Comparison of ENCODE assay signal across 8 mouse cellular contexts in genomic region chr8:104442299-104443124, GRCm38 (mm10). TPM values are rescaled to one million over a fixed set of nuclear protein-coding genes. Genes with fewer than 3 reads are reported as not detected.
DNase-seq lines count a peak whose midpoint lies in the region; ATAC-seq and TF ChIP-seq lines count a peak whose summit lies in the region.

Gene Dync1li2 (minus strand): TSS chr8:104443047.

- peak within 1 kb of the TSS; percentile 86 for H3K4me2 ChIP-seq in lung, postnatal 0 days (replicated peaks; ENCODE audit: low read depth, low read length)

- H3K4me3 ChIP-seq in MEL (ENCODE audit: control insufficient read depth in 1 of 2, insufficient read depth in 1 of 2, low read depth in 2 of 2, low read length in 2 of 2), result peak within 1 kb of the TSS; percentile 45 to 84
- H3K4me3 ChIP-seq in cerebellum, adult 2 months (replicated peaks; ENCODE audit: insufficient read depth, low read depth, low read length), result peak within 1 kb of the TSS; percentile 66
- H3K4me3 ChIP-seq in lung, postnatal 0 days (ENCODE audit: low read depth, low read length), result peak within 1 kb of the TSS; percentile 93

- H3K9ac ChIP-seq in MEL (ENCODE audit: control insufficient read depth, low read depth, low read length, poor library complexity, severe bottlenecking), result peak within 1 kb of the TSS; percentile 83
- H3K9ac ChIP-seq in lung, postnatal 0 days (replicated peaks; ENCODE audit: low read depth), result peak within 1 kb of the TSS; percentile 73

- peaks cover 0 to 4% of the 10 kb centered on the region in 2 experiments; a peak in 2 of 4 replicates for H3K36me3 ChIP-seq in MEL (ENCODE audit: control insufficient read depth in 1 of 2, insufficient read depth in 2 of 2, low read length in 2 of 2)
- H3K36me3 ChIP-seq in lung, postnatal 0 days (ENCODE audit: insufficient read depth, low read length), result peaks cover 23% of the 10 kb centered on the region; the same call in 1 of the 2 replicates

- DNase-seq in MEL (ENCODE audit: low read depth, low spot score), result peak; percentile 93
- peak; percentile 91 to 95 for DNase-seq in cerebellum, adult 2 months
- DNase-seq in forelimb bud, embryonic 11.5 days (ENCODE audit: low read depth, low spot score), result peak; percentile 87
- DNase-seq in layer of hippocampus, adult 9-11 months, result peak; percentile 88
- peak; percentile 94 for DNase-seq in lung, postnatal 0 days (ENCODE audit: low spot score)
- peak; percentile 93 for DNase-seq in ovary, postnatal 14 days (ENCODE audit: low spot score)
- DNase-seq in thymus, postnatal 14 days, result peak; percentile 93

- H3K27me3 ChIP-seq in MEL (ENCODE audit: control insufficient read depth in 1 of 2, insufficient read depth in 2 of 2, low read length in 2 of 2), result peaks cover 0 to 3% of the 10 kb centered on the region in 2 experiments; a peak in 2 of 4 replicates
- no peaks in the 10 kb centered on the region for H3K27me3 ChIP-seq in cerebellum, adult 2 months (ENCODE audit: control insufficient read depth, insufficient read depth, low read length)
- H3K27me3 ChIP-seq in lung, postnatal 0 days (replicated peaks; ENCODE audit: insufficient read depth, low read length), result no peaks in the 10 kb centered on the region

- peak; percentile 70 to 80; a peak in 3 of 4 replicates for TF ChIP-seq POLR2A in MEL (IDR thresholded peaks at IDR 0.05; ENCODE audit: control insufficient read depth in 1 of 2, insufficient read depth in 1 of 2, low read depth in 1 of 2, low read length in 2 of 2, poor library complexity in 1 of 2)
- TF ChIP-seq POLR2A in cerebellum, adult 2 months (IDR thresholded peaks at IDR 0.05; ENCODE audit: borderline replicate concordance, insufficient read depth, low read length), result peak; percentile 54

- WGBS in cerebellum, adult 2 months, result under 1% methylated on average over 75 of the region's 75 CpGs
- under 1% methylated on average over 64 of the region's 75 CpGs for WGBS in lung, postnatal 0 days

- H3K4me1 ChIP-seq in MEL (ENCODE audit: control insufficient read depth in 1 of 2, insufficient read depth in 2 of 2, low read length in 2 of 2), result peaks cover 0 to 12% of the 10 kb centered on the region in 2 experiments; a peak in 2 of 4 replicates
- H3K4me1 ChIP-seq in cerebellum, adult 2 months (ENCODE audit: control insufficient read depth, insufficient read depth, low read length), result peaks cover 7% of the 10 kb centered on the region
- H3K4me1 ChIP-seq in lung, postnatal 0 days (ENCODE audit: insufficient read depth, low read depth, low read length), result peaks cover 4% of the 10 kb centered on the region; the same call in 1 of the 2 replicates

- peak; percentile 67 to 93 (median 82); a peak in 5 of 6 replicates for TF ChIP-seq CTCF in MEL (IDR thresholded peaks at IDR 0.05 in 2 of 3, conservative IDR thresholded peaks at IDR 0.05 in 1 of 3; ENCODE audit: control insufficient read depth in 1 of 3, insufficient read depth in 1 of 3, low read depth in 2 of 3, low read length in 3 of 3, poor library complexity in 1 of 3, severe bottlenecking in 1 of 3)
- peak; percentile 84 for TF ChIP-seq CTCF in cerebellum, adult 2 months (IDR thresholded peaks at IDR 0.05; ENCODE audit: borderline replicate concordance, insufficient read depth, low read depth, low read length)
- peak; percentile 91 for TF ChIP-seq CTCF in lung, postnatal 0 days (IDR thresholded peaks at IDR 0.05)

- peaks cover 20% of the 10 kb centered on the region for H3K79me2 ChIP-seq in MEL (ENCODE audit: control insufficient read depth, insufficient read depth, low read length, poor library complexity)

- ATAC-seq in hematopoietic stem cell, adult 5-6 weeks (replicated peaks in 1 of 2; ENCODE audit: insufficient read depth in 1 of 2, low FRiP score in 2 of 2, low TSS enrichment in 1 of 2, low read depth in 1 of 2, poor library complexity in 2 of 2, severe bottlenecking in 2 of 2), result peak; percentile 88 to 91
- peak; percentile 91 for ATAC-seq in lung, postnatal 0 days

- peak in 1 of 2 experiments; percentile 31; a peak in 2 of 4 replicates for TF ChIP-seq EP300 in MEL (IDR thresholded peaks at IDR 0.05; ENCODE audit: low read depth in 1 of 2, low read length in 2 of 2)
- no peak for TF ChIP-seq EP300 in lung, postnatal 0 days (IDR thresholded peaks at IDR 0.05)

- H3K9me3 ChIP-seq in MEL (replicated peaks; ENCODE audit: insufficient read depth, low read length), result no peaks in the 10 kb centered on the region
- no peaks in the 10 kb centered on the region for H3K9me3 ChIP-seq in lung, postnatal 0 days (ENCODE audit: low read length)

- TF ChIP-seq RAD21 in MEL (IDR thresholded peaks at IDR 0.05; ENCODE audit: low read depth, low read length), result peak; percentile 50

- peak within 1 kb of the TSS; percentile 58 for H3K27ac ChIP-seq in MEL (ENCODE audit: control insufficient read depth, low read depth, low read length)
- peak within 1 kb of the TSS; percentile 96 for H3K27ac ChIP-seq in cerebellum, adult 2 months (ENCODE audit: insufficient read depth, low read length)
- peak within 1 kb of the TSS; percentile 85 for H3K27ac ChIP-seq in lung, postnatal 0 days (ENCODE audit: low read length)

TF ChIP-seq in MEL, 35 proteins besides CTCF, POLR2A, EP300 and RAD21:
- peak; percentile 59; the same call in 1 of the 2 replicates for TF ChIP-seq MXI1 (IDR thresholded peaks at IDR 0.05; ENCODE audit: low read depth, low read length)
- TF ChIP-seq UBTF (IDR thresholded peaks at IDR 0.05; ENCODE audit: borderline replicate concordance, insufficient read depth, low read depth, low read length), result no peak
- no peak for TF ChIP-seq USF2 (IDR thresholded peaks at IDR 0.05; ENCODE audit: borderline replicate concordance in 1 of 2, insufficient read depth in 1 of 2, low read depth in 1 of 2, low read length in 2 of 2)
- TF ChIP-seq ZMIZ1 (IDR thresholded peaks at IDR 0.05; ENCODE audit: low read depth, low read length), result no peak
- no peak for TF ChIP-seq MYC (IDR thresholded peaks at IDR 0.05; ENCODE audit: low read depth, low read length)
- no peak for TF ChIP-seq CHD1 (IDR thresholded peaks at IDR 0.05; ENCODE audit: low read depth, low read length)
- peak; percentile 70 for TF ChIP-seq NELFE (IDR thresholded peaks at IDR 0.05; ENCODE audit: low read depth, low read length)
- TF ChIP-seq MEF2A (IDR thresholded peaks at IDR 0.05; ENCODE audit: extremely low read depth, insufficient replicate concordance, low read depth, low read length, poor library complexity, severe bottlenecking), result no peak
- TF ChIP-seq CHD2 (IDR thresholded peaks at IDR 0.05; ENCODE audit: low read length), result no peak
- TF ChIP-seq SIN3A (IDR thresholded peaks at IDR 0.05; ENCODE audit: low read length), result peak; percentile 85
- peak; percentile 32; the same call in 1 of the 2 replicates for TF ChIP-seq TCF12 (IDR thresholded peaks at IDR 0.05; ENCODE audit: low read depth, low read length)
- TF ChIP-seq POLR2AphosphoS2 (IDR thresholded peaks at IDR 0.05; ENCODE audit: low read length), result peak; percentile 62; the same call in 1 of the 2 replicates
- peak; percentile 99 for TF ChIP-seq MAX (IDR thresholded peaks at IDR 0.05; ENCODE audit: low read length)
- TF ChIP-seq ETS1 (IDR thresholded peaks at IDR 0.05; ENCODE audit: low read depth, low read length), result peak; percentile 53; the same call in 1 of the 2 replicates
- no peak for TF ChIP-seq TBP (IDR thresholded peaks at IDR 0.05; ENCODE audit: low read depth, low read length)
- TF ChIP-seq USF1 (IDR thresholded peaks at IDR 0.05; ENCODE audit: low read depth, low read length), result no peak
- TF ChIP-seq TAL1 (IDR thresholded peaks at IDR 0.05; ENCODE audit: low read length), result no peak
- no peak for TF ChIP-seq ZNF384 (IDR thresholded peaks at IDR 0.05; ENCODE audit: low read depth, low read length)
- peak; percentile 58 for TF ChIP-seq SMC3 (IDR thresholded peaks at IDR 0.05; ENCODE audit: low read depth, low read length)
- TF ChIP-seq HCFC1 (IDR thresholded peaks at IDR 0.05; ENCODE audit: low read depth, low read length), result peak; percentile 86
- peak; percentile 38; the same call in 1 of the 2 replicates for TF ChIP-seq MAZ (IDR thresholded peaks at IDR 0.05; ENCODE audit: low read depth, low read length)
- TF ChIP-seq RCOR1 (IDR thresholded peaks at IDR 0.05; ENCODE audit: low read depth, low read length), result 0 out of 2 replicates have a peak, but pooled peaks have one; percentile 11
- TF ChIP-seq NRF1 (IDR thresholded peaks at IDR 0.05; ENCODE audit: insufficient read depth, low read depth, low read length, poor library complexity, severe bottlenecking), result peak; percentile 15; the same call in 1 of the 2 replicates
- TF ChIP-seq ELF1 (IDR thresholded peaks at IDR 0.05; ENCODE audit: low read depth, low read length), result 0 out of 2 replicates have a peak, but pooled peaks have one; percentile 30

RNA-seq across cellular contexts. Expression of gene Dync1li2, which starts in this region (rescaled TPM):
- 19.3 and 22.4 TPM in 2 replicates for total RNA-seq in MEL (2012; rRNA removed)
- polyA plus RNA-seq in MEL (2012; ENCODE audit: insufficient read depth in 1 of 2, insufficient read length in 2 of 2, low read depth in 1 of 2, low replicate concordance in 2 of 2, missing spikeins in 1 of 2), result 10 to 100 TPM in 1 of 2 experiments, not detected in 1; 23.8 TPM
- polyA plus RNA-seq in cerebellum, adult 2 months (2012; rRNA removed), result 174 and 191 TPM in 2 replicates
- total RNA-seq in hematopoietic stem cell, adult 5-6 weeks (2017), result 74.0 and 74.4 TPM in 2 replicates
- polyA plus RNA-seq in lung, postnatal 0 days (2015; fragmentation: Nextera tagmentation; extraction: Ambion mirVana), result 39.4 and 44.9 TPM in 2 replicates

Comparison
In these comparisons a context has a peak if more than half of its experiments do, and no peak if none do; other contexts are left out.
1. Peak in every context shown above with its lines: DNase-seq, ATAC-seq, H3K4me3 ChIP-seq and H3K27ac ChIP-seq.